Mouse (Mus musculus) embryo, embryonic 11 days (tissue): ENCODE data around the gene Gm21650.
"Not testable (repeated sequence)": the region's sequence is repeated elsewhere in the genome, so short reads cannot be mapped to it uniquely, and the experiment has no call there.

ENCODE experiments used
- DNase-seq: peaks from one replicate; pipeline ENCODE4 v3.0.0-alpha.2; 2015

The Gm21650 gene

GRCm38 (mm10) chrY:77692508-77692907 lies at the start of gene Gm21650:
TSS of gene Gm21650 (plus strand) at chrY:77692808.
- DNase-seq = not testable (repeated sequence)
